Mouse (Mus musculus): ENCODE results near the gene Anapc2.

DNA sequence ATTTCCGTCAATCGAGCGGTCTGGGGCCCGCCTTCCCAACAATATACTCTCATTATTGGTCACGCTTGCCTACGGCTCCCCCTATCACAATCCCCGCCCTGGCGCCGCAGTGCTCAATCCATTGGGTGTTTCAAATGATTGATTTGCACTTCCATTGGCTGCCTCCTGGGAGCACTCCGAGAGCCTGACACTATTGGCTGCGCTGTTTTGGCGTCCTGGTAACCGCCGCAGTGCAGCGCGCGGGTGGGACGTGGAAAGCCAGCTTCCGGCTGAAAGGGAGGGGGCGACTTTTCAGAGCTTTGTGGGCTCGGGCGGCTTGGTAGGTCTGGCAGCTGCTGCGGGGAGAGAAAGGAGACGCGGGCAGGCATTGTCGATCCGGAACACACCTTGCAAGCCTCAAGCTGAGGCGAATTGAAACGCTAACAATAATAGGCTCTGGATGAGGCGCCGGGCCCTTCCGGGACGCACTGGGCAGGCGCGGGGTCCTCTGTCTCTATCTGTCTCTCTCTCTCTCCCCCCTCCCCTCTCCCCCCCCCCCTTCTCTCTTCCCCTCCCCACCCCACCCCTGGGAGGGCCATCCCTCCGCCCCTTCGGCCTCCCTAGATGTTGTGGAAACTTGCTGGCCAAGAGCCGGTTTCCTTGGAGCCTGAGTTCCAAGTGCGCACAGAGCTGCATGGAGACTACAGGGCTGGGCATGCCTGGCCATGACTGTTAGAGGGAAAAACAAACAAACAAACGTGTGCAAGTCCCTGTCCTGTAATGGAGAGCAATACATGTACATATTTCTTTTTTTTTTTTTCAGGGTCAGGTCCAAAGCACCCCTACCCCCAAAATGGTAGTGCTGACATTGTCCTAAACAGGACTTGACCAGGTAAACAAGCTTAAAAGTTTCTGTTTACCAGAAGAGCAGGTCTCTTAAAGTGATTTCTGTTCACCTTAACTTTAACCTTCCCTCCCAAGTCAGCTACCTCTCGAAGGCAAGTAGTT lies 47.2 kb upstream of the Anapc2 start:
- no peak for TF ChIP-seq GATA1 (IDR thresholded peaks at IDR 0.05; ENCODE audit: low read length)
- no peak for TF ChIP-seq TAL1 (IDR thresholded peaks at IDR 0.05; ENCODE audit: low read length)

Measured in erythroblast, embryonic 14.5 days (primary cell).